Mouse (Mus musculus) splenic B cell, adult 2 months (primary cell): ENCODE measurements around the gene Gm21860.
A peak's percentile ranks its signal among the peaks of the same experiment; 100 is the strongest.
"Not testable (repeated sequence)": the region's sequence is repeated elsewhere in the genome, so short reads cannot be mapped to it uniquely, and the experiment has no call there.

Experiments used
- DNase-seq: peaks from one replicate; pipeline ENCODE4 v3.0.0-alpha.2; 2011; ENCODE audit warnings: low read depth, low spot score
- H3K27me3 ChIP-seq: 2 replicates; pipeline ENCODE4 v1.6.1; 2012; ENCODE audit warnings: mild to moderate bottlenecking, low read length, moderate library complexity, mixed read lengths; ENCODE audit not compliant: control insufficient read depth, poor library complexity, insufficient read depth, severe bottlenecking
- H3K36me3 ChIP-seq: 2 replicates; pipeline ENCODE4 v1.6.1; 2012; ENCODE audit warnings: mild to moderate bottlenecking, low read length, moderate library complexity, mixed read lengths; ENCODE audit not compliant: control insufficient read depth, poor library complexity, insufficient read depth, severe bottlenecking

The Gm21860 gene

DNA sequence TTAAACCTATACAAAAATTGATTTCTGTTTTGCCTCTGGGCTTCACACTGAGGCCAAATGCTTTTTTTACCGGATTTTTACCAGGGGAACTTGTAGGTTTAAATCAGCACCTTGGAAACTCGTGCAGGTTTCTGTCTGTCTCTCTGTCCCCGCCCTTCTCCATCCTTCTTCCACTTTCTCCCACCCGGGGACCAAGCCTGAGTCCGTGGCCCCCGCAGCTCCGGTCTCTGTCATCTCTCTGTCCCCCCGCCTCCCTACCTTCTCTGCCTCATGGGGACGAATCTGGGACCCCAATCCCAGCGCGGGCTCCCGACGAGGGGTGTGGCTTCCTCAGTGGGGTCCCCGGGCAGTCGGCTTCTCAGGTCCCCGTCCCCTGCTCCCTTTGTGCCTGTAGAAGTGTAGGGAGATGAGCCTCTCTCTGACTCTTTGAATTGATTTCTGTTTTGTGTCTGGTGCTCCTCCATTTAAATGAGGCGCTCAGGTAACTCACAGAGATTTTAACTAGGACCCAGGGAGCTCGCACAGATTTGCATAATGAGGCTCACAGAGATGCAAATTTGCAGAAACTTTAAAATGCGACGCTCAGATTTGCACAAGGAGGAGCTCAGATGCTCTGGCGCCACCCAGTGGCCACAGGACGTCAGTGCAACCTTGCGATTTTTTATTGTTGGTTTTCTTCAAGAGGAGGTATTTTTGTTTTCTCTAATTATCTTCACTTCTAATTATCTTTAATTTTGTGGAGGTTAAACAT, 28.7 kb downstream of the Gm21860 start:
- peak; percentile 88 for DNase-seq
- H3K27me3 ChIP-seq, H3K36me3 ChIP-seq: not testable (repeated sequence)

- H3K36me3 ChIP-seq, H3K27me3 ChIP-seq, DNase-seq: not testable (repeated sequence)
Observed at GRCm38 (mm10) chrY:90725166-90725565, 29.5 kb downstream of the Gm21860 start.

DNA sequence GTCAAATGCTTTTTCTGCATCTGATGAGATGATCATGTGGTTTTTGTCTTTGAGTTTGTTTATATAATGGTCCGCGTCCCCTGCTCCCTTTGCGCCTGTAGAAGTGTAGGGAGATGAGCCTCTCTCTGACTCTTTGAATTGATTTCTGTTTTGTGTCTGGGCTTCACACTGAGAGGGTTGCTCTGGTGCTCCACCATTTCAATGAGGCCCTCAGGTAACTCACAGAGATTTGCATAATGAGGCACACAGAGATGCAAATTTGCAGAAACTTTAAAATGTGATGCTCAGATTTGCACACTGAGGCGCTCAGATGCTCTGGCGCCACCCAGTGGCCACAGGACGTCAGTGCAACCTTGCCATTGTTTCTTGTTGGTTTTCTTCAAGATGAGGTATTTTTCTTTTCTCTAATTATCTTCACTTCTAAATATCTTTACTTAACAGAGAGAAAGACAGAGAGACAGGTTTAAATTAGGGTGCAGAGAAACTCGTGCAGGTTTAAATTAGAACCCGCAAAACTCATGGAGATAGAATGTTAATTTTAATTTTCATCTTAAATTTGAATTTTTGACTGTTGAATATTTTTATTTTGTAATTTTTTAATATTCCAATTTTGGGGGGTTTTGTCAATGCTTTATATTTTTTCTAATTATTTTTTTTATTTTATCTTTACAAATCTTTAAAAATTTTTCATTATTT, 30.5 kb downstream of the Gm21860 start:
- DNase-seq: peak; percentile 68
- H3K36me3 ChIP-seq, H3K27me3 ChIP-seq: not testable (repeated sequence)

GRCm38 (mm10) chrY:90723336-90723987, 31.2 kb downstream of the Gm21860 start:
- H3K27me3 ChIP-seq, H3K36me3 ChIP-seq: not testable (repeated sequence)
- DNase-seq: peak; percentile 52

DNA sequence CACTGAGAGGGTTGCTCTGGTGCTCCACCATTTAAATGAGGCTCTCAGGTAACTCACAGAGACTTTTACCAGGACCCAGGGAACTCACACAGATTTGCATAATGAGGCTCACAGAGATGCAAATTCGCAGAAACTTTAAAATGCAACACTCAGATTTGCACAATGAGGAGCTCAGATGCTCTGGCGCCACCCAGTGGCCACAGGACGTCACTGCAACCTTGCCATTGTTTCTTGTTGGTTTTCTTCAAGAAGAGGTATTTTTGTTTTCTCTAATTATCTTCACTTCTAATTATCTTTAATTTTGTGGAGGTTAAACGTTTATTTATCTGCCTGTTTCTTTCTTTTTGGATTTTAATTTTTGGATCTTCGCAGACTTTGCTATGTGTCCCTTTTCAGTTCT, 34.1 kb downstream of the Gm21860 start:
- H3K36me3 ChIP-seq, H3K27me3 ChIP-seq: not testable (repeated sequence)
- peak; percentile 21 for DNase-seq

DNA sequence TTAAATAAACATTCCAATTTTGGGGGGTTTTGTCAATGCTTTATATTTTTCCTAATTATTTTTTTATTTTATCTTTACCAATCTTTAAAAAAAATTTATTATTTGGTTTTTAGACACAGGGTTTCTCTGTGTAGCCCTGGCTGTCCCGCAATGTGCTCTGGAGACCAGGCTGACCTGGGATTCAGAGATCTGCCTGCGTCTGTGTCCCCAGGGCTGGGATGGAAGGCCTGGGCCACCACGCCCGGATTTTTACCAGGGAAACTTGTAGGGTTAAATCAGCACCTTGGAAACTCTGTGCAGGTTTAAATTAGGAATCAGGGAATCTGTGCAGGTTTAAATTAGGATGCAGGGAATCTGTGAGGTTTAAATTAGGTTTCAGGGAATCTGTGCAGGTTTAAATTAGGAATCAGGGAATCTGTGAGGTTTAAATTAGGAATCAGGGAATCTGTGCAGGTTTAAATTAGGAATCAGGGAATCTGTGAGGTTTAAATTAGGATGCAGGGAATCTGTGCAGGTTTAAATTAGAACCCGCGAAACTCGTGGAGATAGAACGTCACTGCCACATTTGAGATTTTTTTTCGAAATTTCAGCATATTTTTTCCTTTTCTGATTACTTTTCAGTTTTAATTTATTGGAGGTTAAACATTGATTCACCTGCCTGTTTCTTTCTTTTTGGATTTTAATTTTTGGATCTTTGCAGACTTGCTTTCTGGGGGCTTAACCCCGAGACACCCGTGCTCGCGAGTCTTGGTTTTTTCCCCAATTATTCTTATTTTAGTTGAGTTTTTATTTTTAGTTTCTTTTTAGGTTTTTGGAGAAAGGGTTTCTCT, 35.0 kb downstream of the Gm21860 start:
- not testable (repeated sequence) for H3K36me3 ChIP-seq
- peak; percentile 34 for DNase-seq

GRCm38 (mm10) chrY:90718583-90719402, 35.8 kb downstream of the Gm21860 start:
- not testable (repeated sequence) for H3K36me3 ChIP-seq, H3K27me3 ChIP-seq
- peak; percentile 65 for DNase-seq

More for the DNA sequence above, 35.0 kb downstream of the Gm21860 start:
- not testable (repeated sequence) for H3K27me3 ChIP-seq

GRCm38 (mm10) chrY:90718021-90718420, 36.6 kb downstream of the Gm21860 start:
- not testable (repeated sequence) for H3K27me3 ChIP-seq, H3K36me3 ChIP-seq
- DNase-seq: peak; percentile 43

- DNase-seq, H3K27me3 ChIP-seq, H3K36me3 ChIP-seq: not testable (repeated sequence)
Observed at GRCm38 (mm10) chrY:90717496-90717895, 37.1 kb downstream of the Gm21860 start.
